Comparison of ENCODE assay signal across 34 mouse cellular contexts in the genomic region with DNA sequence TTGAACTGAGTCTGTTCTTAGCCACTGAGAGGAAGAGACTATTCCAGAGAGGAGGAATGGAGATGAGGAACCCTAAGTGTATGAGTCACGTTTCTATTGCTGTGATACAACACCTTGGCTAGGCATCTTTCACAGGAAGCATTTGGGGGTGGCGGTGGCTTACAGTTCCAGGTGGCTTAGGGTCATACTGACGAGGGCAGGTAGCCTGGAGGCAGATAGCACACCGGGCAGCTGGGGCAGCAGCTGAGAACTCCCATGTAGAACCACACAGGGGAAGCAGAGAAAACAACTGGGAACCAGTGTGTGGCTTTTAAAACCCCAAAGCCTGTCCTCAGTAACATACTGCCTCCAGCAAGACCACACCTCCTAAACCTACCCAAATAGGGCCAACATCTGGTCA.
"Had no signal": no experiment of that assay in that cellular context is flagged by ENCODE, and none has a peak within 500 bp of the region (broad histone marks: within the 10 kb centered on the region; RNA-seq: fewer than 3 reads in every experiment).

No protein-coding gene starts in this region.

- DNase-seq: heart, postnatal 14 days; heart, postnatal 36 days; heart, postnatal 4 days; kidney, adult 11 months; kidney, adult 18-20 months; kidney, adult 2 months; kidney, adult 8-10 months; kidney, adult 9 months; kidney, postnatal 10 days; kidney, postnatal 14 days; kidney, postnatal 25 days; kidney, postnatal 36 days; kidney, postnatal 4 days; layer of hippocampus, adult 9-11 months; layer of hippocampus, postnatal 36 days had no signal

- H3K36me3 ChIP-seq: heart, embryonic 12.5 days; heart, embryonic 13.5 days; heart, embryonic 15.5 days; hindbrain, embryonic 10.5 days; hindbrain, embryonic 12.5 days; hindbrain, embryonic 13.5 days; hindbrain, embryonic 15.5 days; intestine, embryonic 15.5 days; kidney, embryonic 15.5 days had no signal

- H3K4me2 ChIP-seq: heart, embryonic 11.5 days; heart, embryonic 12.5 days; heart, embryonic 13.5 days; heart, embryonic 15.5 days; hindbrain, embryonic 12.5 days; hindbrain, embryonic 13.5 days; hindbrain, embryonic 14.5 days; hindbrain, embryonic 15.5 days; intestine, embryonic 15.5 days; kidney, embryonic 15.5 days had no signal

- H3K9me3 ChIP-seq: heart, embryonic 12.5 days; heart, embryonic 13.5 days; heart, embryonic 15.5 days; hindbrain, embryonic 10.5 days; hindbrain, embryonic 12.5 days; hindbrain, embryonic 13.5 days; hindbrain, embryonic 15.5 days; intestine, embryonic 15.5 days; kidney, embryonic 15.5 days had no signal

- H3K27ac ChIP-seq: heart, embryonic 13.5 days; heart, embryonic 15.5 days; hindbrain, embryonic 10.5 days; hindbrain, embryonic 12.5 days; hindbrain, embryonic 13.5 days; hindbrain, embryonic 14.5 days; hindbrain, embryonic 15.5 days; hindbrain, postnatal 0 days; intestine, embryonic 15.5 days; kidney, embryonic 15.5 days; kidney, postnatal 0 days; layer of hippocampus, adult 2 months; left cerebral cortex, adult 2 months had no signal

- ATAC-seq: hindbrain, embryonic 16.5 days; hindbrain, postnatal 0 days; inflammation-experienced regulatory T-cells, adult 6 months; intestine, embryonic 15.5 days; intestine, embryonic 16.5 days; intestine, postnatal 0 days had no signal

- H3K27me3 ChIP-seq: heart, embryonic 12.5 days; heart, embryonic 13.5 days; heart, embryonic 15.5 days; hindbrain, embryonic 12.5 days; hindbrain, embryonic 13.5 days; hindbrain, embryonic 15.5 days; intestine, embryonic 15.5 days; kidney, embryonic 15.5 days had no signal

- H3K4me3 ChIP-seq: heart, embryonic 12.5 days; heart, embryonic 13.5 days; heart, embryonic 15.5 days; hindbrain, embryonic 10.5 days; hindbrain, embryonic 12.5 days; hindbrain, embryonic 13.5 days; hindbrain, embryonic 15.5 days; intestine, embryonic 15.5 days; kidney, embryonic 15.5 days; layer of hippocampus, adult 2 months; left cerebral cortex, adult 2 months had no signal

- H3K9ac ChIP-seq: heart, embryonic 12.5 days; heart, embryonic 13.5 days; heart, embryonic 15.5 days; hindbrain, embryonic 12.5 days; hindbrain, embryonic 13.5 days; hindbrain, embryonic 14.5 days; hindbrain, embryonic 15.5 days; intestine, embryonic 15.5 days; kidney, embryonic 15.5 days had no signal
